Mouse (Mus musculus) lung, postnatal 10 days (tissue): Measurements from ENCODE around the gene Glo1.

Experiments used
- DNase-seq: peaks from one replicate; pipeline ENCODE4 v3.0.0; 2021

Glo1 gene

DNA sequence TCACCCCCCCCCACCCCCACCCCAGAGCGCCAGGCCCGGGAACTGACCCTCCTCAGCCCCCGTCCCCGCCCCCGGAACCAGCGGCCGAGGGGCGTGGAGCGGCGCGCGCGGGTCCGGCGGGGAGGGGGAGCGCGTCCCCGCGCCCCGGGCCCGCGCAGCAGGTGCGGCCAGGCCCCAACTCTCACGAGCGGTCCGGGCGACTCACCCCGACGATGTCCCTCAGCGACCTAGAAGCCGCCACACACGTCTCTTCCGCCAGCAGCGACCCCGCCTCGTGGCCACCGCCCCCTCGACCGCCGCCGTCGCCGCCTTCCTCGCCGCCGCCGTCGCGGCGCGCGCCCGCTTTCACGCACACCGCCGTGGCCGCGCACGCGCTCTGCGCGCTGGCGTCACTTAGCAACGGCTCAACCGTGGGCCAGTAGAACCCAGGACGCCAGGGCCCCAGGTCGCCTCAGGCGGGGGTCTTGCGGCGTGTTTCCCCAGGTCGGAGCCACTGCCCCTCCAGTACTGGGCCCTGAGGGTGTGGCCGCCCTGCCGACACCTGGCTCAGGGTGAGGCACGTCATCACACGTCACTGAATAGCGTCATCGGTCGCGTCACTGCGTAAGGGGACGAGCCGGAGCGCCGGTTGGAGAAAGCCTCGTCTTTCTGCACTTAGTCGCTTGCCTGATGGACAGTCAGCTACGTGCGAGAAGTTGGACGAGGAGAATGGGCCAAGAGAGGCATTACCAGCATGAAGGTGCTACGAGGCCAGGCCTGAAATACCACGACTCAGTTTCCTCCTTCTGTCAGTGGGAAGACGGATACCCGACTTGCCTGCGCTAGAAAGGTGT lies 50.5 kb downstream of the Glo1 start, which contains the start of gene Btbd9:
TSS of gene Btbd9 (minus strand) at position 548 of the 833 bp plus-strand sequence.
- DNase-seq, result peak; percentile 94

DNA sequence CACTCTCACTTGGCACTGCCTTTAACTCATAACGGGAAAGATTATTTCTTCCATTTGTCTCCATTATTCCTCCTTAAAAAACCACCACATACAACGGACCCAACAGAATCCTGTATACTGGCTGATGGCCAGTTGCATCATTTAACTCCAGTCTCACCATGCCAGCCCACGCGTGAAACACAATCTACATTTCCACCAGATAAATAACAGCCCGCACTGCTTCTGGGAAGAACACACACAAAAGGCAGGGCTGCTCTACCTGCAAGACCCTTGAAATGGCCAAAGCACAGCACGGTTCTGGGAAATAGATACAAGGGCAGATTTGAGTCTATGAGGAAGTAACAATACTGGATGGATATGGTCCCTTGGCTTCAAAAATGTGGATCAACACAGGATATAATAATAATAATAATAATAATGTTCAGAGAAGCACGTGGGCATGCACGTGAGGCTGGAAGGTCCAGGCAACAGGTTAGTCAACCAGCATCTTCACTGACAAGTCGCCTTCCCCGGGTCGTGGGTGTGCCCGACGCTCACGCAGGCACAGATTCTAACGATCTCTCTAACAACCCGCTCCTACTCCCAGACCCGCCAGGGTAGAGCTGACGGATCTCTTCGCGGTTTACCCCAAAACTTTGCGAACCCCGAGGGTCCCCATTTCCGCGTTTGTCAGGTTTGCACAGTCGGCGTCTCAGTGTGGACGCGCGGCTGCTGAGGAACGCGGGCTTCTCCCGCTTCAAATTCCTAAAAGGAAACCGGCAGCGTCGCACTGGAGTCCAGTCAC lies 51.4 kb downstream of the Glo1 start:
- DNase-seq, result no peak

DNA sequence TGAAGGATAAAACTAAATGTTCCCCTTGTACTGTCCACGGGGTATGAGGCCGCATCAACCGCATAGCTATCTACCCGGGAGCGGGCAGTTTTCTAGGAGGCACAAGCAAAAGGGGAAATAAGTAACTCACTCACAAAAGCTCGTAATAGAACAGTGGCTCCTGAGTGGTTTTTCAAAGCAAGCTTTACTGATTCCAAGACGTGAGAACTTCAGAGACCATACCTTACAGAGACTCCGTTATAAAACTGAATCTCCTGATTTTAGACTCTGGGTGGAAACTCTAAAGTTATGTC lies 51.9 kb downstream of the Glo1 start:
- no peak for DNase-seq

DNA sequence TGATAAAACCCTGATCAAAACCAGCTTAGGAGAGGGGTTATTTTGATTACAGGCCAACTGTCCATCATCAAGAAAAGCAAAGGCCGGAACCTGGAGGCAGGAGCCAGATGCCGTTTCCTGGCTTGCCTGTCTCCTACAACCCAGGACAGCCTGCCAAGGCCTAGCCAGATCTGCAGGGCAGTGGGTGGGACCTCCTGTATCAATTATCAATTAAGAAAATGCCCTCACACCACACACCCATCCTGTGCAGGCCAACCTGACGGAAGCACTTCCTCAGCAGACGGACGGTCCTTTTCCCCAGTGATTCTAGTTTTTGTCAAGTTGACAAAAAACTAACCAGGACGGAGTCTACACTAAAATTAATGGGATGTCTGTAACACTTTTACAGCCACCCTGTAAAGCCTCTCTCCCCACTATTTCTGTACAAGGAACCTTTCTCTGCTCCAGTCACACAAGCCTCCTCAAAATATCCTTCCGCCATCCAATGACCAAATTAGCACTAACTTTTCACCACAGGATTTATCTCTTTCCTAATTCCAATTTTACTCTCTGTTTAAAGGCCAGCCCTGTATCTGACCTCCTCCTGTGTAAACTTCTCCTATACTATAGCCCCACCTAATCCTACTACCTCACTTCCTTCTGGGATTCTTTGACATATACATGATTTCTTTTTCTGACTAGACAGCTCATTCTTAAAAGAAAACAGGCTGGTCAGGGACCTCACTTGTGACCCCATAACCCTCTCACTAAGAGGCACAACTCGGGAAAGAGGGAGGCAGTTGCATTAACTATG lies 52.5 kb downstream of the Glo1 start:
- peak; percentile 61 for DNase-seq

DNA sequence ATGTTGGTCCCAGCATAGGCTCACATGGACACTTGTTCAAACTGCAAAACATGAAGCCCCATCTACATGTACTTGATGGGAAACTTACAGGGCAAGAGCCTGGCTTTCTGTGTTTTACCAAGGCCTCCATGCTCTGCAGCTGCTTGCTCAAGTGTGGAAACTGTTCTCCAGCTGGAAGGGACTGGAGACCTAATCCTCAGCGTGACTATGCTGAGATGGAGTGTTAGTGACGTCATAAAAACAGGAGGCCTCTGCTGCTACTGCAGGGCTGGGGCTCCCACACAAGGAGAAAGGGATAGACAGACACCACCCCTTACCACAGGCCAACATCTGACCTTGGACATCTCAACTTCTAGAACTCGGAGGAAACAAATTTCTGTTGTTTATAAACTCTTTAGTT lies 55.7 kb downstream of the Glo1 start:
- peak; percentile 55 for DNase-seq

DNA sequence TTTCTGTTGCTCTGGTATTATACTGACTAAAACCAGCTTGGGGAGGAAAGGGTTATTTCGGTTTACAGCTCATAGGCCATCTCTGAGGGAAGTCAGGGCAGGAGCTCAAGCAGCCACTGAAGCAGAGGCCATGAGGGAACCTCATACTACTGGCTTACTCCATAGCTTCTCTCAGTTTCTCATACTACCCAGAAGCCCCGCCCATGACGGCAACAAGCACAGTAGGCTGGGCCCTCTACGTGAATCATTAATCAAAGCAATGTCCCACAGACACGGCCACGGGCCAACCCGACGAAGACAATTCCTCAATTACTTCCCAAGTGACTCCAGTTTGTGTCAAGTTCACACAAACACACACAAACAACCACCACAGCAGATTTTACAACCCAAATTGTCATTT lies 56.5 kb downstream of the Glo1 start:
- peak; percentile 77 for DNase-seq

DNA sequence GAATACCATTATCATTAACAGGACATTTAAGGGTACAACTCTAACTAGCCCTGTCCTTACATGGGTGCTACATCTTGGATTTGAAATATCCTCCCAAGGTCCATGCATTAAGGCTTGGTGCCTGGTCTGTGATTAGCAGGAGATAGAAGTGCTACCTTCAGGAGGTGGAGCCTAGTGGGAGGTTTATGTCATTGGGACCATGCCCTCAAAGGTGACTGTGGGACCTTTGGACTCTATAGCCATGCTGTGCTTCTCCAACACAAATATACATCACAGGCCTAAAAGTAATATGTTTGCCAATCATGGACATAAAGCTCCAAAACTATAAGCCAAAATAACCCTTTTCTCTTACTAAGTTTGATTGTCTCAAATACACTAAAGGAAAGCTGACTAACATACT lies 58.2 kb downstream of the Glo1 start:
- DNase-seq, result no peak

DNA sequence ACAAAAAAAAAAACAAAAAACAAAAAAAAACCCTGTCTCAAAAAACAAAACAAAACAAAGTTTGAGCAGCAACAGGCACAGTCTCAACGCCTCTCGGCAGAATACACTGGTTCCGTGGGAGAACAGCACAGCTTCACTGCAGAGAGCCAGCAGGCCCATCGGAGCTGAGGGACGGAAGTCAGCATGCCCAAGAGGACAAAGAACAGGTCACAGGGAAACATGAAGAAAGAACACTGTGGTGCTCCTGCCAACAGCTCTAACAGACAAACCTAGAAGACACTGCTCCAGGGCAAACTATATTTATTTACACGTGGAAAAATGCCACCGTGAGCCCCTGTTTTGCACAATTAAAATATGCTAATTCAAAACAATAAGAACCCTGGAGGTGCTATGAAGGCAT lies 61.7 kb downstream of the Glo1 start:
- DNase-seq, result no peak

DNA sequence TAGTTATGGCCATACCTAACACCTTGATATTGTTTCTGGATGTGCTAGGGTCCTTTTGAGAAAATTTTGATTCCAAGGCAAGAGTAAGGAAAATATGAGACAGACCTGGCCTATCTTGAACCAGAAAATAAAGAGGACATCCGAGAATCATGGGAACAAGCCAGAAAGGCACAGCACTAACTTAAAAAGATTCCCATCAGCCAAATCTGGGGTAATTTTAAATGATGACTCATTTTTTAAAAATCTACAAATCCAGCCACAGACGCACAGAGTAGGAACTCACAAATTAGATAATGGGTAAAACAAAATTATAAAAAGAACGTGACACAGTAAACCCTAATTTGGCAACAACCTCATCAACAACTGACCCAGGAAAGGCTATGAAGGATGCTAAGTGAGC lies 62.3 kb downstream of the Glo1 start:
- no peak for DNase-seq

DNA sequence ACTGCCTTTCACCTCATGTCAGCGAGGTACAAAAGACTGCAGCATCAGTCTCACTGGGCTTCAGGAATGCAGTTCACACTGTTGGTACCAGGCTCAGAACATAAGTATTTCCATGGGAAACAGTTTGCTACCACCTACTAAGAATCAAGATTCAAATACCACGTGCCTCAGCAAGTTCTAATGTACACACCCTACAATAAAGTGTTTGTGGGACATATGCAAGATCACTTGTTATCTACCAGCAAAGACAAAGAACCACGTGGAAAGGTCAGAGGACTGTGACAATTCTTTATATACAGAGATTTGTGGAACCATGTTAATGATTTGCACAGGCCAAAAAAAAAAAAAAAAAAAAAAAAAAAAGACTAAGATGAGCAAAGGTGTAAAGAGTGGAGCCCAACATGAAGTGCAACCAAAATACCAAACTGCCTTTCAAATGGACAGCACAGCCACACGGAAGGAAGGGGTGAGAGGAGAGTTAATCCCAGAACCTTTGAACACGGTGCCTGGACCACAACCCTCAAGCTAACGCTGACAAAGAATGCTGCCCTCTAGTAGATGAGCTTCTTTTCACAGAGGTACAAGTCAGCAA lies 63.1 kb downstream of the Glo1 start:
- DNase-seq, result no peak

DNA sequence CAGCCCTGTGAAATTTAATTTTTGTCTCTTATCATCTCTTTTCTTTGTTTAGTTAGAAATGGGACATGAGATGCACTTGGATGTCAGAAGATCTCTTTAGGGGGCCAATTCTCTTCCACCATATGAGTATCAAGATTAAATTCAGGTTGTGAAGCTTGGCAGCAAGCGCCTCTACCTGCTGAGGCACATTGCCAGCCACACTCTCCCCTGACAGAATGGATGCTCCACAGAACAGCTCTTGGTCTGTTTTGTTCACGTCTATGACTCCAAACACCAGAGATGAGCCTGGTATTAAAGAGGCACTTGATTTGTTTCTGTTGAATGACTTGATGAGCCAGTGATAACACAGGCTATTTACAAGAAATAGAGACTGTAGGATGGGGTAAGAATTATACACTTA lies 63.9 kb downstream of the Glo1 start:
- DNase-seq, result no peak

DNA sequence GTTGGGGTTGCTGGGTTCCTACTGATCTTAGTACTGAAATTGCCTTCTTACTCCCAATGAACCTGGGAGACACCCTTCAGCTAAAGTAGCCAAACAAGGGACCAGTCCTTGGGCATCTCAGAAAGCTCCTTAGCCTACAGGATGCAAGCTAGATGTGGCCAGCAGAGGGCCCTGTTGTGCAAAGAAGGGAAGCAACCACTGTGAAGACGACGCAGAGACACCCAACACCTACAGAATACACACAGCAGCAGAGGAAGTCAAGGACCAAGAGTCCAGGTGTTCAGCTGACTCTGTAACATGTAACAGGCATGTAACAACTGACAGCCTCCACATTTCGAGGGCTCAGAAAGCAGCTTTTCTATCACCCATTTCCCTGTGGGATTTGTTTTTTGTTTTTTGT lies 67.1 kb downstream of the Glo1 start:
- peak; percentile 85 for DNase-seq

DNA sequence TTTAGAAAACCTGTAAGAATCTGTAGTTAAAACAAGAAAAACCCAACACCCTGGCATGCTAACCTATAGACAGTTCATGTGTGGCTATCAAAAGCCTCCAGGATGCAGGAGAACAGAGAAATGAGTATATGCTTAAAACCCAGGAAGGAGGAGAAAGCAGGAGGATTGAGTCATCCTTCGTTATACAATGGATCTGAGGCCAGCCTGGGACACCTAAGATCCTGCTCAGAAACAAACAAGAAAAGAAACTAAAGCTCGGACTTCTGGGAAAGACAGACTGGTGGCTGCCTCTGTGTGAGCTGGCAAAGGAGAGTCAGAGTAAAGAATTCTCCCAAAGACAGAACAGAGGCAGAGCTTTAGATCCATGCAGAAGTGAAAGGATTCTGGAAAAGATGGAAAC lies 68.0 kb downstream of the Glo1 start:
- no peak for DNase-seq

DNA sequence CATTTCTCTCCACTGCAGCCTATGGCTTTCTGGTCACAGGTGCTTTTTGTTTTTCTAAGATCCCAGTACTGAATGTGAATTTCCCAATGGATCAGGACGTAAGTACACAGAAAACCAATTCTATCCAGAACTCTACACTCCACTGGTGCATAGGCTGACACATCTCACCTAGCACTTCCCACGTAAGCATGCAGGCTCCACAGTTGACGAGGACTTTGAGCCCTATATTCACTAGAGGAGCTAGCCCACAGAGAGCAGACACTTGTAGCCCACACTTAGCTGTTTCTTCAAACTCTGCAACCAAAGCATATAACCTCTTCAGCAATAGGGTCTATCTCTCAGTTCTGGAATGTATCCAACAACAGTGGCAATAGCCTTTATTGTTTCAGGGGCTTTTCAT lies 70.2 kb downstream of the Glo1 start:
- no peak for DNase-seq

DNA sequence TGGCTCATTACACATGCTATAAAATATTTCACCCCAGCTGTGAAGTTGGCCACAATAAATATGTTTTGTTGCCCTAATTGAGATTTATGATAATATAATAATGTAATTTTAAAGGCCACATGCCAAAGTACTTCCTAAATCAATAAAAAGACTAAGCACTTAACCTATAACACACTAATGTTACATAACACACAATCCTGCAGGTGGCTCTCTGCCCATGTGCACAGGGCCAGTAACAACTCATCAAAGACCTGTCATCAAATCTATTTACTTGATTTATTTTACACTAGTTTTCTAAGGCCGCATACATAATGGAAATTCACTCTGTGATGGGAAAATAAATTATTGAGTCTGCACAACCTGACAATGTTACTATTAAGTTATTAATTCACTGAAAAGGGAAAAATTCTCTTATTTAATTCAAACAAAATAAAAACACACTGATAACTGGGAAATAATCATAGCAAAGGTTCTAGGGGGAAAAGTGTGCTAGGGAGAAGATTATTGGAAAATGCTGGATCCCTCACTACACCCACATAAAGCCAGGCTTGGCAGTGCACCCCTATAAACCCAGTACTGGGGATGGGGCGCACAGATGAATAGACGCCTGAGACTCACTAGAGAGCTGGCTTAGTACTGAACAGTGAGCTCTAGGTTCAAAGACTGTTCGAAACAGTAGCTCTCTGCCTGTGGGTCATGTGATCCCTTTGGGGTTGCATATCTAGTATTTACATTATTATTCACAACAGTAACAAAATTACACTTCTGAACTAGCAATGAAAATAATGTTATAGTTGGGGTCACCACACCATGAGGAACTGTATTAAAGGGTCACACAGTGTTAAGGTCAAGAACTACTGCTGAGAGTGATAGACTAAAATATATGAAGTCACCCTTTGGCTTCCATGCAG lies 73.4 kb downstream of the Glo1 start:
- no peak for DNase-seq

DNA sequence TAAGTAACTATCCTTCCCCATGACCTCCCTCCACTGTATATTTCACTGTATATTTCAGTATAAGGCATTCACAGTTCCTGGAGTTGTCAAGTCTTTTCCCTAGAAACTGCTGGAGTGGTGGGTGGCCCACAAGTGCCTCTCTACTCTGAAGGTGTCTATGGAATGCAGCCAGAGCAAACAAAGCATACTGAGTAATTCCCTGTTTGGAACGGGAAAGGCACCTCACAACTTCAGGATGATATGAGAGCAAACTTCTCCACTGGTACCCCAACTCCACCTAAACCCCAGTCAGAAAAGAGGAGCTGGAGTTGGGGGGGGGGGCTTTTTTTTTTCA lies 75.9 kb downstream of the Glo1 start:
- peak; percentile 71 for DNase-seq

DNA sequence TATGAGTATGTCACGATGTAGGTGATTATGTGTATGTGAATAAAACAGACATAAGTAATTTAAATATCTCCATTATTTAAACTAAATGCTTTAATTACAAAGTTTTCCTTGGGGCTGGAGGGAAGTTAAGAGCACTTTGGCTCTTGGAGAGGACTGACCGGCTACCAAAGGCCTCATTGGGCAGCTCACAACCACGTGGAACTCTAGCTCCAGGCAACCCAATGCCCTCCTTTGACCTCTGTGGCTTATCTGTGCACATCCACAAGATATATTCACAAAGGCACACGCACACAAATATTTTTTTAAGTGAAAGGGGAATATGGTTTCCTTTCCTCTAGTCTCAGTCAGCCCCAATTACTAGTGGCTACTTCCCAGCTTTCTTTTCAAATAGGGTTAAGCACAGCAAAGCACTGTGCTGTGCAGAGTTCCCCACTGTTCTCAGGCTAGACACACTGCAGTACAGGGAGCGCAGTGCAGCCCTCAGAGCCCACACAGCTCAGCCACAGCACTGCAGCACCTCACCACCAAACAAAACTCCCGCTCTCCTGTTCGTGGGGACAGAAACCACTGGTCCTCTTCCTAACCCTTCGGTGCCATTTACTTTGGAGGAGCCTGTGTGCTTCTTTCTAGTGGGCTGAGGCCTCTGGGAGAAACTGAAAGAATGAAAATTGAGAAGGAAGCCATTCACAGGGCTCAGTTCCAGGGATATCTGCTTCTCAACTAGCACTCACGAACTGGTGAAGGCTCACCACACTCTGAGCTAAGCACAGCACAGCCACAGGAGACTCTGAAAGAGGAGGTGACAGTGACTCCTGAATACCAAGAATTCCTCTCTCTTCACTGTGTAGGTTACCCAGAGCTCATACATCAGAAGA lies 76.5 kb downstream of the Glo1 start:
- no peak for DNase-seq

DNA sequence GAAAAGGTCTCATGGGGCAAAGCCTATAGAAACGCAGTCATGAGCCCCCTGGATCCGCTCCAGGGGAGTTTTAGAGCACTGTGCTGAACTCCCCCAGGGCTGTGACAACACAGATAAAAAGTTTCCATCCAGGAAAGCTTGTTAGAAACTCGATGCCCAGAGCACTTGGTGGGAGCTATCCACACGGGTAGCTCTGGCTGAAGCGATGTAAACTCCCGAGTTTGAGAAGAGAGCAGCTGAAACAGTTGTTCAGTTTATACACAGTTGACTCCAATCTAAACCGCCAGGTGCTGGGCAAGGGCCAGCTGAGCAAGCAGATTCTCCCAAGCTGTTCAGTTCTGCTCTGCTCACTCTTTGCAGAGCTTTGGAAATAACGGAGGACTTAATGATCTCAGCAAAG lies 87.6 kb downstream of the Glo1 start:
- DNase-seq, result peak; percentile 56

DNA sequence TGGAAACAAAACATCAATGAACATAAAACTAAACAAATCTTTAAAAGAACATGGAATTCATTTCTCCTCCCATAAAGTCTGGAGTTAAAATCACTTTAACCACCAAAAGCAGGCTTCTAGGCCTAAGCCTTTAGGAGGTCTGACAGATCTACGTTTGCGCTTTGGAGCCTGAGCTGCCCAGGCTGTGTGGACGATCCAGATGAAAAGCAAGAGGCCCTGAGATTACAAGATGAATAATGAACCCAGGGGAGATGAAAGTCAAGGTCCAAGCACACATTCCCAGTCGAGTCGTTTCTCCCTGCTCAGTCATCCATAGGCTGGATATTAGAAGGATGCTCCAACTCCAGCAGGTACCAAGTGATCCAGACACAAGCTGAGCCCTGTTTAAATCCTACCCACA lies 90.0 kb downstream of the Glo1 start:
- DNase-seq, result no peak
